Mouse (Mus musculus): Measurements from ENCODE around the gene Rbm33. TPM values are rescaled to one million over a fixed set of nuclear protein-coding genes. Genes with fewer than 3 reads are reported as not detected.

Gene Rbm33
- polyA plus RNA-seq, 1 experiment, result 2.7 TPM

GRCm38 (mm10) chr5:28461376-28461775 lies 144.5 kb downstream of the Rbm33 start:
- H3K27me3 ChIP-seq (ENCODE audit: control insufficient read depth), result peaks cover 99% of the 10 kb centered on the region
- TF ChIP-seq TAL1 (IDR thresholded peaks at IDR 0.05; ENCODE audit: low read length) (no peak), GATA1 (IDR thresholded peaks at IDR 0.05; ENCODE audit: low read length) (no peak)
- no peaks in the 10 kb centered on the region for H3K9me3 ChIP-seq (ENCODE audit: control insufficient read depth, low read length)
- H3K4me3 ChIP-seq (replicated peaks), result no peak overlapping the region
- no peaks in the 10 kb centered on the region for H3K4me1 ChIP-seq (ENCODE audit: control insufficient read depth)
- no peaks in the 10 kb centered on the region for H3K36me3 ChIP-seq (ENCODE audit: control insufficient read depth)

GRCm38 (mm10) chr5:28462741-28463590 lies 146.0 kb downstream of the Rbm33 start:
- Histone ChIP-seq H3K27me3 (ENCODE audit: control insufficient read depth) (peaks cover 100% of the 10 kb centered on the region), H3K4me1 (ENCODE audit: control insufficient read depth) (no peaks in the 10 kb centered on the region), H3K4me3 (replicated peaks) (no peak overlapping the region), H3K9me3 (ENCODE audit: control insufficient read depth, low read length) (no peaks in the 10 kb centered on the region), H3K36me3 (ENCODE audit: control insufficient read depth) (no peaks in the 10 kb centered on the region)
- no peak for TF ChIP-seq TAL1 (IDR thresholded peaks at IDR 0.05; ENCODE audit: low read length)
- no peak for TF ChIP-seq GATA1 (IDR thresholded peaks at IDR 0.05; ENCODE audit: low read length)

GRCm38 (mm10) chr5:28463656-28464055 lies 146.7 kb downstream of the Rbm33 start:
- no peak for TF ChIP-seq GATA1 (IDR thresholded peaks at IDR 0.05; ENCODE audit: low read length)
- TF ChIP-seq TAL1 (IDR thresholded peaks at IDR 0.05; ENCODE audit: low read length), result no peak
- Histone ChIP-seq H3K4me3 (replicated peaks) (no peak overlapping the region), H3K9me3 (ENCODE audit: control insufficient read depth, low read length) (no peaks in the 10 kb centered on the region), H3K27me3 (ENCODE audit: control insufficient read depth) (peaks cover 98% of the 10 kb centered on the region), H3K4me1 (ENCODE audit: control insufficient read depth) (no peaks in the 10 kb centered on the region), H3K36me3 (ENCODE audit: control insufficient read depth) (no peaks in the 10 kb centered on the region)

- TF ChIP-seq GATA1 (IDR thresholded peaks at IDR 0.05; ENCODE audit: low read length), result no peak
- no peak for TF ChIP-seq TAL1 (IDR thresholded peaks at IDR 0.05; ENCODE audit: low read length)
- H3K9me3 ChIP-seq (ENCODE audit: control insufficient read depth, low read length), result no peaks in the 10 kb centered on the region
- H3K4me3 ChIP-seq (replicated peaks), result peak overlapping the region; percentile 22
- H3K4me1 ChIP-seq (ENCODE audit: control insufficient read depth), result no peaks in the 10 kb centered on the region
- peaks cover 90% of the 10 kb centered on the region for H3K27me3 ChIP-seq (ENCODE audit: control insufficient read depth)
- no peaks in the 10 kb centered on the region for H3K36me3 ChIP-seq (ENCODE audit: control insufficient read depth)
Measured at GRCm38 (mm10) chr5:28464361-28465098, 147.6 kb downstream of the Rbm33 start.

- Histone ChIP-seq H3K27me3 (ENCODE audit: control insufficient read depth) (peaks cover 84% of the 10 kb centered on the region), H3K4me1 (ENCODE audit: control insufficient read depth) (no peaks in the 10 kb centered on the region), H3K9me3 (ENCODE audit: control insufficient read depth, low read length) (no peaks in the 10 kb centered on the region), H3K4me3 (replicated peaks) (no peak overlapping the region), H3K36me3 (ENCODE audit: control insufficient read depth) (no peaks in the 10 kb centered on the region)
- TF ChIP-seq TAL1 (IDR thresholded peaks at IDR 0.05; ENCODE audit: low read length) (no peak), GATA1 (IDR thresholded peaks at IDR 0.05; ENCODE audit: low read length) (no peak)
Measured at GRCm38 (mm10) chr5:28465099-28465406, 148.1 kb downstream of the Rbm33 start.

GRCm38 (mm10) chr5:28465526-28465925 lies 148.6 kb downstream of the Rbm33 start:
- Histone ChIP-seq H3K4me1 (ENCODE audit: control insufficient read depth) (no peaks in the 10 kb centered on the region), H3K27me3 (ENCODE audit: control insufficient read depth) (peaks cover 80% of the 10 kb centered on the region), H3K4me3 (replicated peaks) (no peak overlapping the region), H3K36me3 (ENCODE audit: control insufficient read depth) (no peaks in the 10 kb centered on the region), H3K9me3 (ENCODE audit: control insufficient read depth, low read length) (no peaks in the 10 kb centered on the region)
- TF ChIP-seq GATA1 (IDR thresholded peaks at IDR 0.05; ENCODE audit: low read length), result no peak
- TF ChIP-seq TAL1 (IDR thresholded peaks at IDR 0.05; ENCODE audit: low read length), result no peak

- Histone ChIP-seq H3K36me3 (ENCODE audit: control insufficient read depth) (no peaks in the 10 kb centered on the region), H3K4me1 (ENCODE audit: control insufficient read depth) (no peaks in the 10 kb centered on the region), H3K4me3 (replicated peaks) (no peak overlapping the region), H3K9me3 (ENCODE audit: control insufficient read depth, low read length) (no peaks in the 10 kb centered on the region), H3K27me3 (ENCODE audit: control insufficient read depth) (peaks cover 71% of the 10 kb centered on the region)
- TF ChIP-seq GATA1 (IDR thresholded peaks at IDR 0.05; ENCODE audit: low read length) (no peak), TAL1 (IDR thresholded peaks at IDR 0.05; ENCODE audit: low read length) (no peak)
Measured at GRCm38 (mm10) chr5:28466351-28466750, 149.4 kb downstream of the Rbm33 start.

- no peak for TF ChIP-seq TAL1 (IDR thresholded peaks at IDR 0.05; ENCODE audit: low read length)
- no peak for TF ChIP-seq GATA1 (IDR thresholded peaks at IDR 0.05; ENCODE audit: low read length)
- Histone ChIP-seq H3K4me3 (replicated peaks) (no peak within 1 kb of the TSS), H3K27me3 (ENCODE audit: control insufficient read depth) (peaks cover 67% of the 10 kb centered on the region), H3K4me1 (ENCODE audit: control insufficient read depth) (no peaks in the 10 kb centered on the region), H3K36me3 (ENCODE audit: control insufficient read depth) (no peaks in the 10 kb centered on the region), H3K9me3 (ENCODE audit: control insufficient read depth, low read length) (no peaks in the 10 kb centered on the region)
Measured at GRCm38 (mm10) chr5:28466760-28467306, 149.9 kb downstream of the Rbm33 start, which contains the start of gene Shh. Shh (minus strand) TSS chr5:28467256.

Other genes starting within 250 kb of the Rbm33 start
- gene Insig1, start 245.8 kb upstream of the Rbm33 start, polyA plus RNA-seq (2012), result 1.1 and 1.8 TPM in 2 replicates
- gene En2, start 151.4 kb upstream of the Rbm33 start, polyA plus RNA-seq (2012), result not detected in 2 replicates
- gene Cnpy1, start 71.3 kb upstream of the Rbm33 start, polyA plus RNA-seq (2012), result 0.02 TPM in 1 of 2 replicates, not detected in the other
- 0.01 TPM in 1 of 2 replicates, not detected in the other for gene Shh, start 150.1 kb downstream of the Rbm33 start, polyA plus RNA-seq (2012)